Mouse (Mus musculus): ENCODE measurements at regions not wholly inside any gene's neighbourhood (a gene's known extent, or its start where the extent isn't known, plus 50 kb on each side); places are given as distances from the start of the nearest gene placed in this dataset.

DNA sequence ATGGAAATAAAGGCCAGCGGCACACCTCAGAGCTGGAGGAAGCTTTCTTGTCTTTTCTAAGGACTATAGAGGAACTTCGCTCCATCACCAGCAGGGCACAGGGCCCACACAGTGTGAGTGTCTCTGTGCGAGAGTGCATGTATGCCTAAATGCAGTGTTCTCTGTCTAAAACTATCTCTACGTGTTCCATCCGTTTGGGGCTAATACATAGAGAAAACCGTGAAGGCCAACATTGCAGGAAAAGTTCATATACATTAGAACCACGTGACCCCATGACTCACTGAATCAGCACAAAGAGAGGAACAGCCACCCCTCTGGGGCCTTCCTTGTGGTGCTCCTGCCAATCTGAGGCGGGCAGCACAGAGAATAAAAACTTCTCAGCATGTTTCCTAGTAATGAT lies 431.4 kb upstream of the Mctp2 start:
- no peak for DNase-seq (ENCODE audit: low read depth, low spot score)

DNA sequence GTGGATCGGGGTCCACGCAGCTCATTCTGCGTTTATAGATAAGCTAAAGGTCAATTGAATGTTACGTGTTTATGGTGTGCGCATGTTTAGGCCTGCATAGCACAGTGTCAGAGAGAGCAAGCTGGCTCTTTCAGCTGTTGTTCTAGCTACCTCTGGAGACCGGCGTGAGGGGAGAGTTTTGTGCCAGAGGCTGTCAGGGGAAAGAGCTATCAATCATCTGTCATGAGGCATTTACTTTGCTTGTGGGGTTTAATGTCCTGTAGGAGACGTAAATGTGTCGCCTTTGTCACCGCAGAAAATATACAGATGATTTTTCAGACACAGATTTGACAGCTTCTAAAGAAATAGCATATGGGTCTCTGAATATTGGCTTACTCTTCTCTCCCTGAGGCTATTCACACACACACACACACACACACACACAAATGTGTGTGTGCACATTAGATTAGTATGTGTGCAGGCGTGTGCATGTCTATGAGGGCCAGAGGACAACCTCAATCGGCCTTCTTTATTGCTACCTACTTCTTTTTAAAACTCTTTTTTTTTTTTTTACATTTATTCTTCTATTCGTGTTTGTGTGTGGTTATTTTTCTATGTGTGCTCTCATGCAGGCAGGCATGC lies 432.0 kb upstream of the Mctp2 start:
- no peak for DNase-seq (ENCODE audit: low read depth, low spot score)

GRCm38 (mm10) chr7:72742376-72742775 lies 436.0 kb upstream of the Mctp2 start:
- no peak for DNase-seq (ENCODE audit: low read depth, low spot score)

DNA sequence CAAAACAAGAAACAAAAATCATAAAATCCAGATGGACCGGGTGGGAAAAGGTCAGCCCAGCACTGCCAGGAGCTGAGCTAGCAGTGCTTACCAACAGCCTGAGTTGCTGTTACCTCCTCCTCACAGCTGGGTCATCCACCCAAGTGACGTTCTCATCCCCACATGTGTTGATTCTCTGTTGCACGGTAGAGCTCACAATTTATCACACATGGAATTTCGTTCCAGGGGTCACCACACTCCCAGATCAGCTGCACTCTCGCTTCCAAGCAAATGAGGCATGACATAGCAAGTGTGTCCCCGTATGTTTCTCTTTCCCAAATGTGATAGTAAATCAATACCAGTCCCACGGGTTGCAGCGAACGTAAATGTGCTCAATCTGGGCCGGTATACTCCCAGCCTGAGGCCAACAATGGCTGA lies 445.1 kb upstream of the Mctp2 start:
- no peak for DNase-seq (ENCODE audit: low read depth, low spot score)

- DNase-seq (ENCODE audit: low read depth, low spot score), result no peak
Measured at GRCm38 (mm10) chr7:72753053-72753559, 446.7 kb upstream of the Mctp2 start.

GRCm38 (mm10) chr7:72762711-72763110 lies 456.3 kb upstream of the Mctp2 start:
- DNase-seq (ENCODE audit: low read depth, low spot score), result no peak

GRCm38 (mm10) chr7:72768705-72769104 lies 462.3 kb upstream of the Mctp2 start:
- DNase-seq (ENCODE audit: low read depth, low spot score), result no peak

DNA sequence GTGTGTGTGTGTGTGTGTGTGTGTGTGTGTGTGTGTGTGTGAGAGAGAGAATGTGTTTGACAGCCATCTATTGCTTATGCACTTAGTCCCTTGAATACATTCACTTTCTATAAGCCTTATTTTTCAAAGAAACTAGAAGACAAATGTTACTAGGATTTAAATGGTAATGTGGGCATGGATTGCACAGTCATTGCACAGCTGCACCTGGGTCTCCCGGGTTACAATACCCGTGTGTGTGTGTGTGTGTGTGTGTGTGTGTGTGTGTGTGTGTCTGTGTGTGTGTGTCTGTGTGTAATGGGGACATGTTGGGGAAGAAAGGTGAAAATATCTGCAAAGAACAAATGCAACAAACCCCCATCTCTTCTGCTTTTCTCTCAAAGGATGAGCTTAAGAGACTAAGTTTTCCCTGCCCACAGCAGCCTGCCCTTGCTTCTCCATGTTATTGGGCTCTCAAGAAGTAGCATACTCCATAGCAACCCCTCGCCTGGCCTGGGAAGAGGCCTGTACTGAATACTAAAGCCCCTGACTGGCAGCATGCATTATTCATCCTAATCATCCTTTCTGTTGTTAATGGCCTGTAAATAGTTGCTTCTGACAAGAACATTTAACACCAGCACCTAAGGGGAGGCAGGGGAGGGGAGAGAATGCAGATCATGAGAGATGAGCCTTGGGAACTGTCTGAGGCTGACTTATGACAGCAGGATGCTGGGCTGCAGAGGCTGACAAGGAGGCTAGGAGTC lies 467.8 kb upstream of the Mctp2 start:
- no peak for DNase-seq (ENCODE audit: low read depth, low spot score)

GRCm38 (mm10) chr7:72774771-72775119 lies 468.3 kb upstream of the Mctp2 start:
- no peak for DNase-seq (ENCODE audit: low read depth, low spot score)

DNA sequence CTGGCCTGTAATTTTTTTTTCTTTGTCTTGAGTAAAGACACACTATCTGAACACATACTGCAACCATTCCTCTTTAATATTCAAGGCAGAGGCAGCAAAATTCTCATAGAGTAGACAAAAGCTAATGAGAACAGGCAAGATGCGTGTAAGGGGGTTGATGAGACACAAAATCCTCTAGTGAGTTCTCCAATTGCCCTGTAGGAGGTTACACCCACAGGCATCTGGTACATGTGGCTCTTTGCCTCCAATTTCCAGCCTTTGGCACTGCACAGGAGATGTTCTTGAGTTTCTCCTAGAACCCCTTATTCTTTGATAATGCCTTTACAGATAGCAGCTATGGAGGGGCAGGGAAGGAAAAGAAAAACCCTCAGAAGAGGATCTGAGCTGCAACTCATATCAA lies 480.9 kb upstream of the Mctp2 start:
- peak; percentile 10 for DNase-seq (ENCODE audit: low read depth, low spot score)

- no peak for DNase-seq (ENCODE audit: low read depth, low spot score)
Measured at GRCm38 (mm10) chr7:72788261-72788660, 481.9 kb upstream of the Mctp2 start.

GRCm38 (mm10) chr7:72822142-72822541 lies 515.7 kb upstream of the Mctp2 start:
- no peak for DNase-seq (ENCODE audit: low read depth, low spot score)

- DNase-seq (ENCODE audit: low read depth, low spot score), result no peak
Measured at GRCm38 (mm10) chr7:72826597-72826996, 520.2 kb upstream of the Mctp2 start.

- DNase-seq (ENCODE audit: low read depth, low spot score), result no peak
Measured at GRCm38 (mm10) chr7:72835423-72835822, 529.0 kb upstream of the Mctp2 start.

GRCm38 (mm10) chr7:72836026-72836425 lies 529.6 kb upstream of the Mctp2 start:
- DNase-seq (ENCODE audit: low read depth, low spot score), result no peak

- DNase-seq (ENCODE audit: low read depth, low spot score), result no peak
Measured at GRCm38 (mm10) chr7:72836457-72836985, 530.1 kb upstream of the Mctp2 start.

- DNase-seq (ENCODE audit: low read depth, low spot score), result no peak
Measured at GRCm38 (mm10) chr7:72837992-72838655, 531.7 kb upstream of the Mctp2 start.

- peak; percentile 5 for DNase-seq (ENCODE audit: low read depth, low spot score)
Measured at GRCm38 (mm10) chr7:72851346-72851745, 524.0 kb upstream of the Rgma start.

GRCm38 (mm10) chr7:72854501-72855002 lies 520.8 kb upstream of the Rgma start:
- DNase-seq (ENCODE audit: low read depth, low spot score), result no peak

- DNase-seq (ENCODE audit: low read depth, low spot score), result no peak
Measured at GRCm38 (mm10) chr7:72866966-72867754, 508.1 kb upstream of the Rgma start.

- DNase-seq (ENCODE audit: low read depth, low spot score), result no peak
Measured at GRCm38 (mm10) chr7:72869068-72869467, 506.2 kb upstream of the Rgma start.
